Mouse (Mus musculus): ENCODE measurements around the gene Smarcc2. TPM values are rescaled to one million over a fixed set of nuclear protein-coding genes. Genes with fewer than 3 reads are reported as not detected.
"Not testable (repeated sequence)": the region's sequence is repeated elsewhere in the genome, so short reads cannot be mapped to it uniquely, and the experiment has no call there.

Smarcc2 gene
- total RNA-seq, 2 experiments from 2014 or later: 265 to 267 TPM

- peak; percentile 56 to 58 for DNase-seq (ENCODE audit: low spot score in 2 of 2)
These were observed 33.7 kb downstream of the Smarcc2 start for GRCm38 (mm10) chr10:128492633-128493311.

- DNase-seq (ENCODE audit: low spot score in 2 of 2): no peak
These were observed 34.3 kb downstream of the Smarcc2 start for GRCm38 (mm10) chr10:128493319-128493694.

- DNase-seq (ENCODE audit: low spot score in 2 of 2): peak; percentile 97 to 98
These were observed 34.9 kb downstream of the Smarcc2 start, which contains the start of gene Myl6 for GRCm38 (mm10) chr10:128493695-128494666. Myl6 (minus strand) TSS chr10:128494145.

GRCm38 (mm10) chr10:128494667-128495245 is 35.7 kb downstream of the Smarcc2 start:
- no peak for DNase-seq (ENCODE audit: low spot score in 2 of 2)

GRCm38 (mm10) chr10:128495270-128495669 is 36.2 kb downstream of the Smarcc2 start:
- no peak for DNase-seq (ENCODE audit: low spot score in 2 of 2)

- DNase-seq (ENCODE audit: low spot score in 2 of 2): no peak
These were observed 36.9 kb downstream of the Smarcc2 start for GRCm38 (mm10) chr10:128495903-128496302.

GRCm38 (mm10) chr10:128496509-128497077 is 37.5 kb downstream of the Smarcc2 start:
- no peak for DNase-seq (ENCODE audit: low spot score in 2 of 2)

GRCm38 (mm10) chr10:128497134-128497737 is 38.2 kb downstream of the Smarcc2 start:
- DNase-seq (ENCODE audit: low spot score in 2 of 2): no peak

- peak; percentile 96 to 97 for DNase-seq (ENCODE audit: low spot score in 2 of 2)
These were observed 39.5 kb downstream of the Smarcc2 start, which contains the start of gene Myl6b for GRCm38 (mm10) chr10:128498590-128498989. Myl6b (minus strand) TSS chr10:128498685.

GRCm38 (mm10) chr10:128499116-128499671 is 40.1 kb downstream of the Smarcc2 start:
- DNase-seq (ENCODE audit: low spot score in 2 of 2): peak; percentile 46 to 63

GRCm38 (mm10) chr10:128502341-128502740 is 43.3 kb downstream of the Smarcc2 start:
- no peak for DNase-seq (ENCODE audit: low spot score in 2 of 2)

GRCm38 (mm10) chr10:128503532-128503931 is 44.5 kb downstream of the Smarcc2 start:
- no peak for DNase-seq (ENCODE audit: low spot score in 2 of 2)

GRCm38 (mm10) chr10:128504012-128504411 is 45.0 kb downstream of the Smarcc2 start:
- DNase-seq (ENCODE audit: low spot score in 2 of 2): no peak

GRCm38 (mm10) chr10:128504641-128505370 is 45.8 kb downstream of the Smarcc2 start:
- DNase-seq (ENCODE audit: low spot score in 2 of 2): no peak

GRCm38 (mm10) chr10:128505371-128505667 is 46.3 kb downstream of the Smarcc2 start:
- DNase-seq (ENCODE audit: low spot score in 2 of 2): not testable (repeated sequence)

GRCm38 (mm10) chr10:128505974-128506373 is 46.9 kb downstream of the Smarcc2 start:
- DNase-seq (ENCODE audit: low spot score in 2 of 2): no peak

- no peak for DNase-seq (ENCODE audit: low spot score in 2 of 2)
These were observed 49.2 kb downstream of the Smarcc2 start for GRCm38 (mm10) chr10:128508260-128508659.

GRCm38 (mm10) chr10:128509203-128509602 is 50.2 kb downstream of the Smarcc2 start:
- no peak for DNase-seq (ENCODE audit: low spot score in 2 of 2)

- no peak for DNase-seq (ENCODE audit: low spot score in 2 of 2)
These were observed 50.8 kb downstream of the Smarcc2 start for GRCm38 (mm10) chr10:128509831-128510230.

- no peak for DNase-seq (ENCODE audit: low spot score in 2 of 2)
These were observed 51.3 kb downstream of the Smarcc2 start for GRCm38 (mm10) chr10:128510301-128510700.
